Mouse (Mus musculus) adrenal gland, adult 18-20 months (tissue): ENCODE measurements at regions not wholly inside any gene's neighbourhood (a gene's known extent, or its start where the extent isn't known, plus 50 kb on each side); places are given as distances from the start of the nearest gene placed in this dataset.

ENCODE experiments used
- DNase-seq, 2 experiments: peaks; one replicate each; pipeline ENCODE4 v3.0.0; 2021 to 2022; ENCODE audit warnings: low spot score in 2 of 2

DNA sequence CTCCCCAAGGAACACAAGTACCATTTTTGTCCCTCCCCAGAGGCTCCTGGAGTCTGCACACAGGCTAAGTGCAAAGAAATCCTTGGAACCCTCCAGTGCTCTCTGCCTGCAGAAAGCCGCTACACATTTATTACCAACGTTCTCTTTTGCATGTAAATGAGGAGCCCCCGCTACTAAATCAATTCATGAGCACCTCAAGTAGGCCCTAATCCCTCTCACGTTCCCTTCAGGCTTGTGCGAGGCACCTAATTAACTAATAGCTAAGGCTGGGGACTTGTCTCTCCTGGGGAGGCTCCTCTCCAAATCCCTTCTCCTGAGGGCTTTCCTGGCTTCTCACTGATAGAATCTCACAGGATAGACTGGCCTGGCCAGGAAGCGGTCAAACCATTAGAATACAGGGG, 568.6 kb upstream of the Adam5 start:
- DNase-seq: no peak

DNA sequence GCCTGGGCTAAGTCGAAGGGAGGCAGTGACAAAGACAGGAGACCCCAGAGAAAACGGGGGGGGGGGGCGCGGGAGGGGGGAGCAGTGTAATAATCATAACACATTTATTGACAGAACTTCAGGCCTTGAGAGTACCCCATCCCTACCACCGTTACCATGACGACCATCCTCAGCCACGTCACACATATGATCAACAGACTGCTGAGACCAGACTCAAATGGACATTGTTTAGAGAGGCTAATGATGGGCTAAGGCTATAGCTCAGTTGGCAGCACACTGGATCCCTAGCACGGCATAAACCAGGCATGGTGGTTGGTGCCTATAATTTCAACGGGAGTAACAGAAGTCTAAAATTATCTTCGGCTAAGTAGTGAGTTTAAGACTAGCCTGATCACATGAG, 565.8 kb upstream of the Adam5 start:
- DNase-seq: no peak

DNA sequence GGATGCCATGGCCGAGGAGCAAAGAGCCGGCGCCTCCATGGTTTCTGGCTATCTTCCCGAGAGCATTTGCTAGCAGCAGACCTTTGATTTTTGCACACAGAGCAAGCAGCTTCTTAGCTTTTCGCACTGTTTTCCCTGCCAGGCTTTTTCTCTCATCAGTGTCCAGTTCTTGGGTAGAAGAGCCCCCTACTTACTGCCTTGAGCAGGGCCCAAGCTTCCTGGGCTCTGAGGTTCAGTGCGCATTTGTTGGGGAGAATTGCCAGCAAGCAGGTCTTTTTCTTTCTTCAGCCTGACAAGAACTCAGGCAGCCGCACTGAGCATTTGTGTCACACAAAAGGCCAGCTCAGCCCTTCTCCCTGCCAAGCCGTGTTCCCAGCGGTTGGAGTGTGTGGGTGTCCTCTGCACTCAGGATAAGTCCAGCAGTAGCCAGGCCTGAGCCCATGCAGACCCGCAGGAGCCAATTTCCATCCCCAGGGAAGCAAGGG, 565.2 kb upstream of the Adam5 start:
- no peak for DNase-seq

DNA sequence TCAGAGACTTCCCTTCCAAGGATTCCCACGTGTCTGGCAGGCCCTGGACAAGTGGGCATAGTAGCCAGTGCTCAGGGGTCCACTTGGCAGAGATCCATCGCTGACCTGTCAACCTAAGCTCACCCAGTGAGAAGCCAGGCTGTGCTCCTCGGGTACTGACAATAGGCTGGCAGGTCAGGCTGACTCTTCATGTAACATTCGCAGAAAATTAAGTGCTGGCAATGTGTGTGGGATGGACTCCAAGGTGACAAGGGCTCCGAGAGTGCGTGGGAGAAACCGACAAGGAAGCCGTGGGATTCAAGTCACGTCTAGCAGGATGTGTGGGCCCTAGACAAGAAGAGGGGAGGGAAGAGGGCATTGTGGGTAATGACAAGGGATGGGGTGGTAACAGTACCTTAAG, 564.6 kb upstream of the Adam5 start:
- DNase-seq: no peak

DNA sequence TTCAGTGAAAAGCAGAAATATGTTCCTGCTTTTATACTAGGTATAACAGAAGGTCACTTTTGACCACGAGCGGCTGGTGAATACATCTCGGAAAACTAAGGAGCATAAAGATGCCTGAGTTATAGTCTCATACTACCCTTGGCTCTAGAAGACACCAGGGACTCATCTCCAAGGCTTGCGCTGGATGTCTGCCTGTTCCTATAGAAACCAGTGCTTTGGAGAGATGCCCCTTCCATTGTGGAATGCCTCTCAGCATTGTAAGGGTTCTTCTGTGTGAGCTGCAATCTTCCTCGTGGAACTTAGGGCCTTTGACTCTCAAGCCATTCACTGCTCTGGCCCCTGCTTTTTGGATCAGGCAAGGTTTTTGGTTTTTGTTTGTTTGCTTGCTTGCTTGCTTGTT, 561.0 kb upstream of the Adam5 start:
- no peak for DNase-seq

DNA sequence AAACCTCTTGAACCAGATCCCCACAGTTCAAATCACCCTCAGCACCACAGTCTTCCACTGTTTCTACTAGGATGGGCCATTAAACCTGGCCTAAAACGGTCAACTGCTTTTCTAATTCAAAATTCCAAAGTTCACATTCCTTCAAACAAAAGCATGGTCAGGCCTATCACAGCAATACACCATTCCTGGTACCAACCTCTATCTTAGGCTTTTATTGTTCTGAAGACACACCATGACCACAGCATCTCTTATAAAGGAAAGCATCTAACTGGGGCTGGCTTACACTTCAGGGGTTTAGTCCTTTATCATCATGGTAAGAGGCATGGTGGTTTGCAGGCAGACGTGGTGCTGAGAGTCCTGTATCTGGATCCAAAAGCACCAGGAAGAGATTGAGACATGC, 560.4 kb upstream of the Adam5 start:
- DNase-seq: no peak

DNA sequence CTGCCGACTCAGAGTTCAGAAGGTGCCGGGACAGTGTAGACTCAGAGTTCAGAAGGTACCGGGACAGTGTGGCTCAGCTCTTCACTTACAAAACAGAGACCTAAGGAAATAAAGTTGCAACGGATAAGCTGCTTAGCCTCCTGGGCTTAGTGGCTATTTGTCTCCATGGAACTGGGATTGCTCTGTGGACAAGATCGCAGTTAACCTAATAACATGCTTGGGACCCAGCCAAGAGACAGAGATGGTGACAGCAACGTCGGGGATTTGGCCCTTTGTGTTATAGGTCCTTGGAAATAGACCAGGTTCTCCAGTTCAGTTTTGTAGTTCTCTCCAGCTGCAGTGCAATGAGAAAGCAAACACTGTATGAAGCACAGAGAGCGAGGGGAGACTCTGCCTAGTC, 549.1 kb upstream of the Adam5 start:
- no peak for DNase-seq

DNA sequence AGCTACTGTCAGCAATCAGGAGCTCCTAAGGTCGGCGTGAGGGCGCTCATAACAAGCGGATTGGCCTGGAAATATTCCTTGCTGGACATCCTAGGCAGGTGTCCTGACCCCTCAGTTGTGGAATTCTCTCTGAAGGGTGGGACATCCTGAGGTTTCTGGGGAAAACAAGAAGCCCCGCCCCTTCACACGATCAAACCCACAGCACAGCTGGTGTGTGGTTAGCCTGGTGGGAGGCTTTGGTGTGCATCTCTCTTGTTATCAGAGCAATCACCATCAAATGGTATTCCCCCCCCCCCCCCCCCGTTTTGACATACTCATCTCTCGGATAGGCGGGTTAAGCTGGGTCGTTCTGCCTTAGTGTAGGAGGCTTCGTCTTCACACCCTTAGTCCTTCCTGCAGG, 546.8 kb upstream of the Adam5 start:
- DNase-seq: no peak

DNA sequence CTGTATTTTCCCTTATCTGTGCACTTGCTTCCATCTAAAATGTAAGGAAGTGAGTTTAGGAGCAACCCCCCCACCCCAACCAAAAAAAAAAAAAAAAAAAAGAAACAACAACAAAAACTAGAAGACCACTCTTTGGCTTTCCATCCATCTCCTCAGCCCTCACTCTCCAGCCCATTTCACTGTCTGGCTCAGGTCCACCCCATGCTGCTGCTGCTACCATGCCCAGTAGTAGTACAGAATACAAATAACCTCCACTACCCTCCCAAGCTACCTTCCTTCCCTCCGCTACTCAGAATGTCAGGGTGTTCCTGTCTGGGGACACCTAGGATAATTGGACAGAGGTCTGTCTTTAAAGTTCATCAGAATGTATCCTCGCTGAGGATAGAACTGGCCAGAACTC, 545.2 kb upstream of the Adam5 start:
- DNase-seq: no peak

DNA sequence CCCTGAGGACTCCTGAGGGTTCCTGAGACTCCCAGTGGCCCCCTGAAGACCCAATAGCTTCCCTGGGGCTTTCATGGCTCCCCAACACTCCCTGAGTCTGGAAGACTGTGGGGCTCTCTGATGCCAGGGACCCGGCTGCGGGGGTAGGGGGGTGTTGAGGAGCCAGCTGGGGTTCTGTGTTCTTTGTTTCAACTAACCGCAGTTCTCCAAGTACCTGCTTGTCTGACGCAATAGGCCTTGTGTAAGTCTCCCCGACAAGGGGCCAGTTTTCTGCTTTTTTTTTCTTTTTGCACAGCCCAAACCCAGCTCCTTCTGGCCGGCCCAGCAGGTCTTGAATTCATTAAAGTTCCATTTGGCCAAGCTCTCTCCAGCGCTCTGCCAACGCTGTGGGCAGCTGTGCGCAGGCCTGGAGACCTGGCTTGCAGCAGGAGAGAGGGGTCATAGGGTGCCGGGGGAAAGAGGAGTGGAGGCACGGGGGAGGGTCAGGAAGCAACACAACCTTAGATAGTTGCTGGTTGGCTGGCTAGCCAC, 544.5 kb upstream of the Adam5 start:
- no peak for DNase-seq

DNA sequence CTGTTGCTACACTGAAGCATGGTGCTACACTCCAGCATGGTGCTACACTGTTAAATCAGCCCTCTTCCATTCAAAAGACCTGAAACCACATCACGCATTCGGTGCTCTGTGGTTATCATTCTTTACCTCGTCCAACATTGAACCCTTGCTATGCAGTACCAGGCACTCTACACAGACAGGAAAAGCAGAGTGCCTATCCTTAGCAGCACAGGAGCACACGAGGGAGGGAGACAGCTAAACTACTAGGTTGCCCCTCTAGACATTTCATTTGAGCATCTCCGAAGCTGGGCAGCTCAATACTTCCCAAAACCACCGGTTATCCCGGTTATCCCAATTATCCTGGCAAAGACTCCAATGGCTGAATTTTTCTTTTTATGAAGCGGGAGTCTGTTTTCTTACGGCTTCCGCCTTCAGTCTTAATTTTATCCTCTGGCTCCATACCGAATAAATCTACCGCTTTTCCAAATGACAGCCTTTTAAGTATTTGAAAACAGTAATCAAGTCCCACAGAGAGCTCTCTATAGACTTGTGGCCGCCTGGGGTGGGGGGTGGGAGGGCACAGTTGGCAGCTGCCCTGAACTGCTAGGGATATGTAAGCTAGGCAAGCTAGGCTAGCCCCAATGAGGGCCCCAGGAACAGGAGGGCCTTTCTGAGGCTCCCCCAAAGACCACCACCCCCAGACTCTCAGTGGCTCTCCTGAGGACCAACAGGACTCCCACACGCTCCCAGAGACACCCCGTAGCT, 543.8 kb upstream of the Adam5 start:
- no peak for DNase-seq

DNA sequence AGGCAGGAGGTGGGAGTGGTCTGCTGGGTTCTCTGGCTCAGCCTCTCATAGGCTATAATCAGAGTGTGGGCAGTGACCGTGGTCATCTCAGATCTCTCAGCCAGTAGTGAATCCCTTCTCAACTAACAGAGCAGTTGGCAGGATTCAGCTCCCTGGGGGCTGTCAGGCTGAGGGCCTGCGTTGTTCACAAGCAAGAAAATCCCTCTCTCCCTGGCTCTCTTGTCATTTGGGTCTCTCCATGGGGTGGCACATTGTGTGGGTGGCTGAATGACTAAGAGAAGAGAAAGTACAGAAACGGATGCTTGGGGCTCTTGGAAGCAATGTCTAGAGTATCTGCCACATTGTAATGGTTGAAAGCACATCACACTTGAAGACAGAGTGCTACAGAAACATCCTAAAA, 542.0 kb upstream of the Adam5 start:
- no peak for DNase-seq

DNA sequence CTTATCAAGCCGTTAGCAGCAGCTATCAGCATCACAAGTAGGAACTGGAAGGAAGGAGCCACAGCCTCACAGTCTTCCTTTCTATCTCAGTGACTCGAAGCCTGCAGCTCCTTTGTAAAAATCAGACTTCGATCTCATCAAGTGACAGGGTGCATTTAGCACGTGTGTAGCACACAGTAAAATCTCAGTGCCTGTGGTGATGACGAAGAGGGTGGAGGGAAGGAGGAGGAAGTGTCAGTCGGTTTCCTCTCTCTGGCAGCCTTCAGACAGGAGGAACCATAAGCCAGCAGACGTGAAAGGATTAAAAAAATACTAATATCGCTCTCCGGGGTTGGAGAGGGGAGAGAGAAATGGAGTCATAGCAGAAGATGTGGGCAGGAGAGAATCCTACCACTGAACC, 538.5 kb upstream of the Adam5 start:
- no peak for DNase-seq

DNA sequence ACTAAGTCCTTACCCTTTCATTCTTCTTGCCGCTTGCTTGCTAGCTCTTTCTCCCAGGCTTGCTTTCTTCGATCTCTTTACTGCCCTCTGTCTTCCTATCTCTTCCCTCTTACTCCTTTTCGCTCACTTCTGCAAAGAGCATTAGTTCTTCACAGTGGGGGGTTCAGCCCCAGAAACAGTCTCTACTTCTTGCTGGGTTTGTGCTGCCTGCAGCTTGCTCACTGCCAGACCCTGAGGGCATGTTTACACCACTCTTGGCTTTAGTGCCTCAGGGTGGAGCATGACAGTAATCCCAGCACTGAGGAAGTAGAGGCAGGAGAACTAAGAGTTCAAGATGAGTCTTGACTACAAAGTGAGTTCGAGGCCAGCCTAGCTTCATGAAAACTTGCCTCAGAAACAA, 538.0 kb upstream of the Adam5 start:
- no peak for DNase-seq

DNA sequence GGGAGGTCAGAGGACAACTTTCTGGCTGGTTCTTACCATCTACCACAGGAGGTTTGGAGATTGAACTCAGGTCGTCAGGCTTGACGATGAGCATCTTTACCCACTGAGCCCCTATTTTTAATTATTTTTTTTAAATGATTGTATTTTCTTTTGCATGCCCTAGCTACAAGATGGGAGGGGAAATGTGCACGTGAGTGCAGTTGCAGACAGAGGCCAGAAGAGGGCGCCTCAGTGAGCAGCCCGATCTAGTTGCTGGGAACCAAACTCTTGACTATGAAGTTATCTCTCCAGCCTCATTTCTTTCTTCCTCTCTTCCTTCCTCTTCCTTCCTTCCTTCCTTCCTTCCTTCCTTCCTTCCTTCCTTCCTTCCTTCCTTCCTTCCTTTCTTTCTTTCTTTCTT, 537.3 kb upstream of the Adam5 start:
- DNase-seq: no peak

DNA sequence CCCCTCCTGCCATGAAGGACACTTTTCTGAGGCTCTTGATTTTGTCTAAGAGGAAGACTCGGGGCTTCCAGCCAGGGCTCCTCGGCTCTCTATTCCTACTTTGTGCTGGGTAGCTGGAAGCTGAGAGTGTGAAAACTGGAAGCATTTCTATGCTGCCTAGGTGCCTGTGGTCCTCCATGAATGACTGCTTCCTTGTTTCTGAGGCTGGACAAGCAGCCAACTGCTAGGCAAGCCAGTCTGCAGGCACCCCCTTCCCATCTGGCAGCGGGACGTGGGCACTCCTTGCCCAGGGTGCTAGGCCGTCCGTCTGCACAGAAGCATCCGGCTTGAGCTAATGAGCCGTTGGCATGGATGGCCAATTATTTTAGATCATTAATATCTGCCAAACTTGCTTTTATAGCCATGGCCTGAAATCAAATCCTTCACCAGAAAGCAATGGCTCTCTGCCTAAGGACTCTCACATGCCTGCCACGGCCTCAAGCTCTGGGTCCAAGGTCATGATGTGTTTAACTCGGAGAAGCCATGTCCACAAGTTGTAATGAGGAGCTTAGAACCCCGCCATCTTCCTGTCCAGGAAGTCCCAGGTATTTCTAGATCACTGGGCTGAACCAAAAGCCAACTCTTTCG, 534.5 kb upstream of the Adam5 start:
- no peak for DNase-seq

DNA sequence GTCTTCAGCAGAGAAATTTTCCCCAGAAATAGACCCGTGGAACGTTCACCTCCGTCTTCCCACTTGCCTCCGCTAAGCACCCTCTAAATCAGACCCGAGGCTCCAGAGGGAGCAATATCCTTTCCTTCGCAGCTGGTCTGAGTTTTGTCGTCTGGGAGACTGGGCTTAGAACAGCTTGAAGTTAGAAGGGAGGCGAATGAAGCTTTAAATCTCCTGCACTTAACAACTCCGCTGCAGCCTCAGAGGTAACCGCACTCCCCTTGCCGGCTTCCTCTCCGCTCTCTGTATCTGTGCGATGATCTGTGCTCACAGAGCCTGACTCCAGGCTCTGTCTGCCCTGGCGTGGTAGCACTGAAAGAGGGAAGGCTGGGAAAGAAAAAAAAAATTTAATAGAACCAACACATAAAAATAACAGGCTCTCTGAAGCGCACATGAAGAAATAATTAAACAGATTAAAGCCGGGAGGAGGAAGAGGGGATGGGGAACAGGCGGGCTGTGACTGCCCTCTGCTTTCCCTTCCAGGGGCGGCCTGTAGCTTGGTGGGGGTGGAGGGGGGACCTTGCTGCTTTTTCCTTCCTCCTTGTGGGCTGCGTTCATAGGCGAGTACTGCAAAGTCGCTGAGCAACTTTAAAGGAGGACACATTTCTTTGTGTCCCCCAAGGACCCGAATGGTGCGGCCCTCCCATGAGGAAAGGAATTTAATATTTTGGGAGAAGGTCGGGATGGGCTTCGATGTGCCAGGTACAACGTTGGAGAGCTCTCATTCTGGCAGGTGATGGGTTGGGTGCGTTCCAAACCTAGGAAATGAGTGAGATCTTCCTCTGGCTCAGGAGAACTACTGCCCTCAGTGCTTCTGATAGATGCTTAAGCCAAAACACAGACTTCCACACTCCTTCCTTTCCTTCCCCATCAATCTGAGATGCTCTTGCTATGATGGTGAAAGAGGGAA, 529.9 kb upstream of the Adam5 start:
- no peak for DNase-seq

DNA sequence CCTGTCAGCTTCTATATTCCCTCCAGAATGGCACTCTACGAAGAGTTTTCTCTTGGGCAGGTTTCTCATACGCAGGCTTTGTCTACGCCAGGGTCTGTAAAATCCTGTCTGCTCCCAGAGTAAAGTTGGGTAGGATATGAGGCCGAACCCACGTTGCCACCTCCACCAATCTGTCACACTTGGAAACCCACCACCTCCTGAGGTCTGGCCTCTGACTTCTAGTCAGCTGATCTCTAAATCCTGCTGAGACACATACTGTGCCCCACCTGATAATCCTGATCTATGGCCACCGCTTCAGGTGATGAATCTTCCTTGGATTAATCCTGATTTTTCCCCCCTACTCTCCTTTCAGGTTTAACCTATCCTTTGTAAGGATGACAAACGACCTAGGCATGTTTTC, 529.2 kb upstream of the Adam5 start:
- no peak for DNase-seq

DNA sequence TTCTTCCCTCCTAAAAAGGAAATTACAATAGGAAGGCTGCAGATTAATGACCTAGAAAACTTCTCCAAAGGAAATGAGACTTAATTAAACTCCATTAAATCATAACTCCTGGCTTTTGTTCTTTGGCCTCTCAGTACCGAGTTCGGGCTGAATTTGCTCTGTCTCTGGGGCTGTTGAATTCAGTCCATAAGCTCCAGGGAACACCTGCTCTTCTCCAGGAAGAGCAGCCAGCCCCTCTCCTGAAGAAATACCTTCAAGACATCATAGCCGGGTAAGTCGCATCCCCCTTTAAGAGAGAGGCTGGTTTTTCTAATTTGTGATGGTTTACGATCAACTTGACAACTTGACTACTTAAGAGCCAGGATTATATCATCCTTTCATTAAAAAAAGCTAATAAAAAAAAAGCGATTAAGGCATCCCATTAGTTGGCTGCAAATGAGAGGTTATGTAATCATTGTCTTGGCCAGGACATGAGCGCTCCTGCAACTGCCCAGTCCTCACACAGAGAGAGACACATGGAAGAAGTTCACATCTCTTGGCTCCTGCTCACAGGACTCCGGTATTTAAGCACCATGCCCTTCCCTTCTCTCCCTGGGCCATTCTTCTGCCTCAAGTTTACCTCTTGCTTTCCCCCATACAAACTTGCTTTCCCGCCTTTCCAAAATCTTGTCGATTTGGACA, 524.0 kb upstream of the Adam5 start:
- no peak for DNase-seq

DNA sequence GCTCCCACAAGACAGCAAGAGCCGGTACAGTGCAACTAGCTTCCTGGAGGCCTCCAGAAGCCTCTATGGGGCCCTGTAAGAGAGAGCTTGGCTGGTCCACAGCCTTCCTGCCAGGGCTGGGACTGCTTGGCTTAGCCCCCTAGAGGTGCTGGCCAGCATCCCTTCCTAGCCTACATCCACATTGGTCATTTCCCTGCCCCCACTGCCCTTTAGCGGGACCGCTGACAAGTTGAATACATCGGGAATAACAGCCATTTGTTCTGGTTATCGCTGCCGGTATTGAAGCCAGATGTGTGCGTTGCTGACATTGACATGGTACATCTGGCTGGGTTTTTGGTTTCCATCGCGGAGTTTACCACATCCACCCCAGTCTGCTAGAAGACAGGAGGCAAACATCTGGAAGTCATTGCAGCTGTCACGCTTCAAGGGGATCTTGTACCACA, 519.0 kb upstream of the Adam5 start:
- DNase-seq: no peak

DNA sequence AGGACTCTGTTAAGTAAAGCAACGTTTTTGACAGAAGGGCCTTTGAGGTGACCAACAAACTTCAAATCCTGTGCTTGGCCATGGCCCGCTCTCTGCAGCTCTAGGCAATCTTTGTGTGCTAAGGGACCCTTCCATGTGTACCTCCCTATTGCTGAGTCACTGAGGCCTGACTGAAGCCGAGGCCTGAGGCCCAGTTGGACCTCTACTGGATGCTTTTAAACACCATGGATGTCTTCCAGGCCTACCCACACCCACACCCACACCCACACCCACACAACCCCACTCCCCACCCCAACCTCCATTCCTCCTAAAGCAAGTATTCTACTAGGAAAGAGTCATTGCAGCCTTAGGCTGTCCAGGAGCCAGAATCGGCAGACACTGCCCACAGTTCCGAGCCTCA, 518.3 kb upstream of the Adam5 start:
- DNase-seq: no peak
